Mouse (Mus musculus) frontal cortex, postnatal 10 days (tissue): ENCODE measurements around the gene Snd1.
"Not testable (repeated sequence)": the region's sequence is repeated elsewhere in the genome, so short reads cannot be mapped to it uniquely, and the experiment has no call there.

Source experiments
- DNase-seq, 2 experiments: peaks; one replicate each; pipeline ENCODE4 v3.0.0; 2022; ENCODE audit warnings: low spot score in 2 of 2, mixed read lengths in 1 of 2

The Snd1 gene

DNA sequence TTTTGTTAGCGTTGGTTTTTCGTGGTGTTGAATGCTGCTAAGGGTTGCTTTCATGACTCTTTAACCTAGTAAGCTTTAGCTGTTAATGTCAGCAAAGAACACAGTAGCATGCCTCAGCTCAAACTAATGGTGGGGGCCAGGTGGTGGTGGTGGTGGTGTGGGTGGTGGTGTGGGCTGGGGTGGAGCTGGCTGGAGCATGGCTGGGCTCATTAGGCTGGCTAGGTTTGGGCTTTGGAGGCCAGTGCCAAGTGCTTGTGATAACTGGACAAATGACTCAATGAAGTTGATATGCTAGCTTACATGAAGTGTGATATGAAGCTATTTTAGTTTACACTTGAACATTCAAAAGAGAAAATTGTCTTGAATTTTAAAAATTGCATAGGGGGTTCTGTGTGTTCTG, 11.1 kb downstream of the Snd1 start:
- no peak for DNase-seq

DNA sequence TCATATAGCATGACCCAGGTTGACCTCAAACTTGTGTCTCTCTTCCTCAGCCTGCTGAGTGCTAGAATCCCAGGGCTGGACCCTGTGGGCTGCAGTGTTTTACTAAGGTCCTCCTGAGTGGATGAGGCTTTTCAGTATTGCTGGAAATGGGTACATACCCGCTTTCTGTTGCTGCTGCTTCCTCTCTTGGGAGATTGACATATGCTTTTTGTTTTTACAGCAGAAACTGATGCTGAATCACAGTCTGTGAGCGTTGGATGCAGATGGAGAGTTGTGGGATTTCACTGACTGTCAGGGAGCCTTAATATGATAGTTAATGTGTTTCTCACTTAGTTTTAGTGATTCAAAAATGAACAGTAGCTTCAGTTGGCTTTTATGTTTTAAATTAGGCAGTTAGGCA, 11.5 kb downstream of the Snd1 start:
- no peak for DNase-seq

GRCm38 (mm10) chr6:28486905-28487304, 12.0 kb downstream of the Snd1 start:
- no peak for DNase-seq

DNA sequence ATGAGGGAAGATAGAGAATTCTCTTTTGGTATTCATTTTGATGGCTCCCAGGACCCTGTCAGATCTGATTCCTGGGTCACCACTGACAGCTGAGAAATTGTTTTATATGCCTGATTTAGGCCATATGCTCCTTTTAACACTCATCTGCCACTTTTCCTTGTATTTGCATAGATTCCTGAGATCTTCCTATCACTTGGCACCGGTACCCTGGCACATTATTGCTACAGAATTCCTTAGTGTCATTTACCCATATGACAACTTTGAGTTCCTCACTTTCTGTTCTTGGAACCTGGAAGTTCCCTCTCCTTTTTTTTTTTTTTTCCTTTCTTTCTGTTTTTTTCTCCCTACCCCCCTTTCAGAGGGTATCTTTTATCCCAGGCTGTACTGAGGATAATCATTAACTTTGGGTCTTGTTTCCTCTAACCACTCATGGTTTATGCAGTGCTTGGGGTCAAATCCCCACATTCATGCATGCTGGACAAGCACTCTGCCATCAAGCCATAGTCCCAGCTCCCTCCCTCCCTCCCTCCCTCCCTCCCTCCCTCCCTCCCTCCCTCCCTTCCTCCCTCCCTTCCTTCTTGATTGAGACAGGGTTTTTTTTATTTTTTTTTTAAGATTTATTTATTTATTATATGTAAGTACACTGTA, 13.4 kb downstream of the Snd1 start:
- no peak for DNase-seq

DNA sequence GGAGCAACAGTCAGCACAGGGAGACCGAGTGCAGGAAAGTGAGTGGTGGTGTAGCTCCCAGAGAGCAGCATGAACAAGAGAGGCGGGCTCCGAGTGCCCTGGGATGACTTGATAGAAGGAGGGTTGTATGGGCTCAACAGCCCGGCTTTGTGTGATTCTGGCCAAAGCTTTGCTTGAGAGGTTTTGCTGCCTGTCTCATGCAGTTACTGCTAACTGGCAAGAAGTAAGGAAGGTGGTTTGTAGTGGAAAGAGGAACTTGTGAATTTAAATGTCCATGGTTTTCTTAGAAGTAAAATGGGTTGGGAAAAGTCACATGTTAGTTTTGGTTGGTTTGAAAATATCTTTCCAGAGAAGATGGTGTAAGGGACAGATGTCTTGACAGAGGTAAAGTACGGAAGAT, 15.7 kb downstream of the Snd1 start:
- no peak for DNase-seq

- DNase-seq = no peak
Observed at GRCm38 (mm10) chr6:28491198-28491597, 16.3 kb downstream of the Snd1 start.

- no peak for DNase-seq
Observed at GRCm38 (mm10) chr6:28497837-28498236, 22.9 kb downstream of the Snd1 start.

GRCm38 (mm10) chr6:28502576-28502975, 27.6 kb downstream of the Snd1 start:
- DNase-seq = no peak

GRCm38 (mm10) chr6:28503148-28503547, 28.2 kb downstream of the Snd1 start:
- DNase-seq = no peak

DNA sequence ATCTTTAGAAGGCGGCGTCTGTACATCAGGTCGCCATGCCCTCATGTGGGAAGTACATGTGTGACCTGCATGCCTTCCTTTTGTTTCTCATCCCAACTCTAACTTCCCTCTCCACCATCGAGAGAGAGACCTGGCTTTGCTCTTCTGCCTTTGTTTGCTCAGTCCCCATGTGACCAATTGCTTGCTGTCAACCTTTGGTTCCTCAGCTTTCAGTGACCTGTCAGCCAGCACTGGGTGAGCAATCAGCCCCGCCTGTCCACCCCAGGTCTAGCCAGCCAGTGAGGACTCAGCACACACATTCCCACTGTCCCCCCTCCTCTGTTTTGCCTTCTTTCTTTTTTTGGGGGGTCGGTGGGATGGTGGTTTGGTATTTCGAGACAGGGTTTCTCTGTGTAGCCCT, 29.7 kb downstream of the Snd1 start:
- DNase-seq = no peak

GRCm38 (mm10) chr6:28507759-28508158, 32.8 kb downstream of the Snd1 start:
- DNase-seq = no peak

- no peak for DNase-seq
Observed at GRCm38 (mm10) chr6:28514195-28514594, 39.3 kb downstream of the Snd1 start.

DNA sequence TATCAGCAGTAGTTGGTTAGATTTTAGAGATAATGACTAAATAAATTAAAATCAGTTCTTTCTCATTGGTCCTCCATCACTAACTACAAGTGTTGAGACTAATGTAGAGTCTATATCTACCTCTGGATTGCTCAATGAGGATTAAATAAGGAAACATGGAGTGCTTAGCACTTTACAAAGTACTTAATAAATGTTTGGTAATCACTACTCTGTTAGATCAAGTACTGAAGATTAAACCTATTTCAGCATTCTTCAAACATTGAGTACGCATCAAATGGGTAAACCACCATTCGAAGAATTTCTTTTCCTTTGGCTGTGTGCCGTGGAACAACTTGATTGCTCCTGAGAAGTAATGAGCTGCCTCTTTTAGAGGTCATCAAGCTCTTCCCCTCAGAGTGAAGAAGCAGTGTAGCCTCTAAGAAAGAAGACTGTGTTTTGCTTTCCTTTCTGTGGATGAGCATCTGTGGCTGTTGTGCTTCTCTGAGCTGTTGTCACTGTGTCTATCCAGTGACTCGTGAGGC, 40.0 kb downstream of the Snd1 start:
- no peak for DNase-seq

DNA sequence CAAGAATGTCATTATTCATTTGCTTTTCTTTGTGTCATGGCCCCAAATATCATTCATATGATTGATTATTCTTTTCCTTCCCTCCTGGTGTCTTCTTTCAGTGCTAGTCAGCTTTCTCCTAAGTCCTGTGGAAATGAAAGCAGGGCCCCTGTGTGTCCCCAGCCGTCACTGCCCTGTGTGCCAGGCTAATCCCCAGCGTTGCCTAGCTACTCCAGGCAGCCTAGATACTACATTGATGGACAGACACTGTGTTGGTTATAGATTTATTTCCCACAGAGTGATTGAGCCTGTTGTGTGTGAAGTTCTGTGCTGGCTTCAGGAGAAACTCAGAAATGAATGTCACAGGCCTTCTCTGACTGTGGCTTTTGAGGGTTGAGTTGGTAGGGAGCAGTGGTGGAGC, 41.7 kb downstream of the Snd1 start:
- no peak for DNase-seq

DNA sequence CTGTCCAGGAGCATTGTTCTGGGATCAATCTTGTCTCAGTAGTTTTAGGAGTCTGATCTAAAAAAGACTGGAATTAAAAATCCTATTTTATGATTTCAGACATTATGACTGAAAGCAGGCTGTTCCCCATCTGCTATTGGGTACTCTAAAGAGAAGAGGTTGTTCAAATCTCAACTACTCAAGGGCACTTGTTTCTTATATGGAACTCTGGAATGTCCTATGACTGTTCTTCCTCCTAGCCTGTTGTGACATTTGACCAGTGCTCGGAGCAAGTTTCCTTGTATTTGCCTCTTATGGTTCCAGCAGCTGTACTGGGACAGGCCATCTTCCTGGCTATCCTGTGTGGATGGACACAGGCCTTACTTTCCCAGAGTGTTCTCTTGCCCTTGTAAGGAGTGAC, 42.1 kb downstream of the Snd1 start:
- no peak for DNase-seq

GRCm38 (mm10) chr6:28519426-28519825, 44.5 kb downstream of the Snd1 start:
- DNase-seq = no peak

- DNase-seq = not testable (repeated sequence)
Observed at GRCm38 (mm10) chr6:28520787-28521186, 45.8 kb downstream of the Snd1 start.

GRCm38 (mm10) chr6:28521416-28521815, 46.5 kb downstream of the Snd1 start:
- no peak for DNase-seq

- DNase-seq = no peak
Observed at GRCm38 (mm10) chr6:28525589-28525988, 50.6 kb downstream of the Snd1 start.

- no peak for DNase-seq
Observed at GRCm38 (mm10) chr6:28527459-28527858, 52.5 kb downstream of the Snd1 start.

DNA sequence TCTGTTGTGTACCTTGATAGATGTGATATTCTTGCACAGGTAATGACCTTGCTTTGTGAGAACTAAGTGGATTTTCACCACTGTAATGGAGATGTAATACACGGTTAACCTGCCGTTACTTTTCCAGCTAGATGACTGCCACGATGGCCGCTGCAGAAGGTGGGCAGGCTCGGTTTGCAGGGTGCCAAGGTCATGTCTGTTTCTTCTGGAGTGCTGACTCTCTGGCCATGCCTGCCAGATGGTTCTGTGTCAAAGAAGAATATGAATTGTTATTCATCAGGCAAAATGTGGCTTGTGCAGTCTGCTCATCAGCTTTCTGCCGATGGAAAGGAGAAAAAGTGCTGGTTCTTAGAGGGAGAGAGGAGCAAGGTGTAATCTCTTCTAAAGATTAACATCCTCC, 53.3 kb downstream of the Snd1 start:
- no peak for DNase-seq

- no peak for DNase-seq
Observed at GRCm38 (mm10) chr6:28536464-28536863, 61.5 kb downstream of the Snd1 start.

GRCm38 (mm10) chr6:28537851-28538527, 63.0 kb downstream of the Snd1 start:
- DNase-seq = peak; percentile 37 to 44
